In genomic region chr14:26459516-26459915, GRCm38 (mm10) we compare ENCODE assay signal across 9 mouse cellular contexts.
DNase-seq lines count a peak whose midpoint lies in the region; ATAC-seq and TF ChIP-seq lines count a peak whose summit lies in the region.
"Had no signal": no experiment of that assay in that cellular context is flagged by ENCODE, and none has a peak within 500 bp of the region (broad histone marks: within the 10 kb centered on the region; RNA-seq: fewer than 3 reads in every experiment).

No protein-coding gene starts in this region.

- no peak overlapping the region for H3K4me3 ChIP-seq in hindbrain, postnatal 0 days (ENCODE audit: low read length)
- no peak overlapping the region for H3K4me3 ChIP-seq in hindbrain, embryonic 14.5 days (replicated peaks; ENCODE audit: low read length)
- no peak overlapping the region for H3K4me3 ChIP-seq in embryonic facial prominence, embryonic 11.5 days (ENCODE audit: low read depth, low read length)
- H3K4me3 ChIP-seq in stomach, postnatal 0 days (ENCODE audit: low read depth, low read length), result no peak overlapping the region
- H3K4me3 ChIP-seq in forebrain, embryonic 11.5 days (ENCODE audit: low read depth, low read length), result no peak overlapping the region
- H3K4me3 ChIP-seq: heart, embryonic 13.5 days; limb, embryonic 15.5 days had no signal

- no peak overlapping the region for H3K4me2 ChIP-seq in hindbrain, postnatal 0 days (ENCODE audit: low read depth, low read length)
- H3K4me2 ChIP-seq in hindbrain, embryonic 14.5 days (replicated peaks), result no peak overlapping the region
- H3K4me2 ChIP-seq in embryonic facial prominence, embryonic 11.5 days (ENCODE audit: low read depth, low read length), result no peak overlapping the region
- no peak overlapping the region for H3K4me2 ChIP-seq in stomach, postnatal 0 days (replicated peaks; ENCODE audit: low read depth)
- H3K4me2 ChIP-seq in forebrain, embryonic 11.5 days (ENCODE audit: low read depth, low read length, severe bottlenecking), result no peak overlapping the region
- H3K4me2 ChIP-seq: heart, embryonic 13.5 days; limb, embryonic 15.5 days had no signal

- no peaks in the 10 kb centered on the region for H3K4me1 ChIP-seq in hindbrain, postnatal 0 days (ENCODE audit: insufficient read depth, low read length)
- H3K4me1 ChIP-seq in hindbrain, embryonic 14.5 days (replicated peaks; ENCODE audit: control insufficient read depth, insufficient read depth, low read length), result no peaks in the 10 kb centered on the region
- no peaks in the 10 kb centered on the region for H3K4me1 ChIP-seq in embryonic facial prominence, embryonic 11.5 days (ENCODE audit: control insufficient read depth, insufficient read depth, low read length)
- H3K4me1 ChIP-seq in stomach, postnatal 0 days (replicated peaks; ENCODE audit: control insufficient read depth, insufficient read depth), result no peaks in the 10 kb centered on the region
- no peaks in the 10 kb centered on the region for H3K4me1 ChIP-seq in forebrain, embryonic 11.5 days (replicated peaks; ENCODE audit: control insufficient read depth, insufficient read depth, low read length)
- H3K4me1 ChIP-seq: limb, embryonic 15.5 days had no signal

- peak; percentile 50 for DNase-seq in hindbrain, postnatal 0 days (ENCODE audit: low spot score)
- no peak for DNase-seq in hindbrain, embryonic 14.5 days (ENCODE audit: low spot score)
- peak; percentile 39 for DNase-seq in right cerebral cortex, postnatal 14 days
- no peak for DNase-seq in right cerebral cortex, postnatal 36 days (ENCODE audit: low spot score in 2 of 2)
- peak; percentile 34 for DNase-seq in embryonic facial prominence, embryonic 11.5 days (ENCODE audit: low spot score)
- no peak for DNase-seq in stomach, postnatal 0 days (ENCODE audit: low spot score)
- no peak for DNase-seq in forebrain, embryonic 11.5 days (ENCODE audit: low spot score)

- no peaks in the 10 kb centered on the region for H3K9me3 ChIP-seq in hindbrain, postnatal 0 days (ENCODE audit: low read length)
- no peaks in the 10 kb centered on the region for H3K9me3 ChIP-seq in hindbrain, embryonic 14.5 days (ENCODE audit: control insufficient read depth, low read length)
- no peaks in the 10 kb centered on the region for H3K9me3 ChIP-seq in embryonic facial prominence, embryonic 11.5 days (replicated peaks; ENCODE audit: control insufficient read depth, low read length)
- H3K9me3 ChIP-seq in stomach, postnatal 0 days (ENCODE audit: control insufficient read depth, low read length), result no peaks in the 10 kb centered on the region
- H3K9me3 ChIP-seq in forebrain, embryonic 11.5 days (ENCODE audit: control insufficient read depth, low read length), result no peaks in the 10 kb centered on the region
- H3K9me3 ChIP-seq: heart, embryonic 13.5 days; limb, embryonic 15.5 days had no signal

- TF ChIP-seq EP300 in stomach, postnatal 0 days (optimal IDR thresholded peaks at IDR 0.05), result no peak

- peak; percentile 57 for TF ChIP-seq CTCF in hindbrain, postnatal 0 days (IDR thresholded peaks at IDR 0.05; ENCODE audit: low read depth)
- peak; percentile 70 for TF ChIP-seq CTCF in stomach, postnatal 0 days (IDR thresholded peaks at IDR 0.05; ENCODE audit: low read depth)

- ATAC-seq in hindbrain, postnatal 0 days, result no peak
- ATAC-seq in hindbrain, embryonic 14.5 days (ENCODE audit: low FRiP score), result no peak
- no peak for ATAC-seq in embryonic facial prominence, embryonic 11.5 days (replicated peaks; ENCODE audit: insufficient number of reproducible peaks, low FRiP score, low TSS enrichment, low read depth)
- ATAC-seq in stomach, postnatal 0 days (ENCODE audit: low FRiP score, low TSS enrichment), result no peak
- no peak for ATAC-seq in forebrain, embryonic 11.5 days (replicated peaks; ENCODE audit: low FRiP score)

- H3K27ac ChIP-seq in hindbrain, postnatal 0 days, result no peak overlapping the region
- H3K27ac ChIP-seq in hindbrain, embryonic 14.5 days, result no peak overlapping the region
- no peak overlapping the region for H3K27ac ChIP-seq in embryonic facial prominence, embryonic 11.5 days (replicated peaks; ENCODE audit: low read depth, low read length)
- H3K27ac ChIP-seq in stomach, postnatal 0 days (replicated peaks), result no peak overlapping the region
- no peak overlapping the region for H3K27ac ChIP-seq in forebrain, embryonic 11.5 days (ENCODE audit: low read depth, low read length)
- H3K27ac ChIP-seq: heart, embryonic 13.5 days; limb, embryonic 15.5 days had no signal

- H3K9ac ChIP-seq in hindbrain, postnatal 0 days (replicated peaks; ENCODE audit: low read length), result no peak overlapping the region
- no peak overlapping the region for H3K9ac ChIP-seq in hindbrain, embryonic 14.5 days
- no peak overlapping the region for H3K9ac ChIP-seq in embryonic facial prominence, embryonic 11.5 days (replicated peaks; ENCODE audit: low read length)
- H3K9ac ChIP-seq in stomach, postnatal 0 days (ENCODE audit: low read length), result no peak overlapping the region
- H3K9ac ChIP-seq in forebrain, embryonic 11.5 days (ENCODE audit: low read length), result no peak overlapping the region
- H3K9ac ChIP-seq: heart, embryonic 13.5 days; limb, embryonic 15.5 days had no signal

- H3K36me3 ChIP-seq in hindbrain, postnatal 0 days (ENCODE audit: insufficient read depth, low read length), result peaks cover 18% of the 10 kb centered on the region; the same call in 1 of the 2 replicates
- peaks cover 38% of the 10 kb centered on the region for H3K36me3 ChIP-seq in hindbrain, embryonic 14.5 days (replicated peaks; ENCODE audit: control insufficient read depth, insufficient read depth)
- H3K36me3 ChIP-seq in embryonic facial prominence, embryonic 11.5 days (replicated peaks; ENCODE audit: control insufficient read depth, insufficient read depth, low read depth, low read length), result no peaks in the 10 kb centered on the region
- H3K36me3 ChIP-seq in stomach, postnatal 0 days (ENCODE audit: control insufficient read depth, insufficient read depth, low read length), result no peaks in the 10 kb centered on the region
- H3K36me3 ChIP-seq in forebrain, embryonic 11.5 days (ENCODE audit: control insufficient read depth, insufficient read depth, low read length), result no peaks in the 10 kb centered on the region

- no peaks in the 10 kb centered on the region for H3K27me3 ChIP-seq in hindbrain, postnatal 0 days (ENCODE audit: insufficient read depth, low read length)
- H3K27me3 ChIP-seq in hindbrain, embryonic 14.5 days (ENCODE audit: control insufficient read depth, insufficient read depth, low read length), result no peaks in the 10 kb centered on the region
- no peaks in the 10 kb centered on the region for H3K27me3 ChIP-seq in embryonic facial prominence, embryonic 11.5 days (ENCODE audit: control insufficient read depth, insufficient read depth, low read length)
- H3K27me3 ChIP-seq in stomach, postnatal 0 days (ENCODE audit: control insufficient read depth, insufficient read depth, low read length), result no peaks in the 10 kb centered on the region
- H3K27me3 ChIP-seq in forebrain, embryonic 11.5 days (ENCODE audit: control insufficient read depth, insufficient read depth, low read length), result no peaks in the 10 kb centered on the region
- H3K27me3 ChIP-seq: heart, embryonic 13.5 days; limb, embryonic 15.5 days had no signal

Comparison
In these comparisons a context has a peak if more than half of its experiments do, and no peak if none do; other contexts are left out.
1. DNase-seq: peak in hindbrain, postnatal 0 days (single experiment), right cerebral cortex, postnatal 14 days (single experiment) and embryonic facial prominence, embryonic 11.5 days (single experiment); none in hindbrain, embryonic 14.5 days (single experiment), right cerebral cortex, postnatal 36 days (0 of 2), stomach, postnatal 0 days (single experiment) and forebrain, embryonic 11.5 days (single experiment).